Comparison of ENCODE assay signal across 11 mouse cellular contexts in the genomic region with DNA sequence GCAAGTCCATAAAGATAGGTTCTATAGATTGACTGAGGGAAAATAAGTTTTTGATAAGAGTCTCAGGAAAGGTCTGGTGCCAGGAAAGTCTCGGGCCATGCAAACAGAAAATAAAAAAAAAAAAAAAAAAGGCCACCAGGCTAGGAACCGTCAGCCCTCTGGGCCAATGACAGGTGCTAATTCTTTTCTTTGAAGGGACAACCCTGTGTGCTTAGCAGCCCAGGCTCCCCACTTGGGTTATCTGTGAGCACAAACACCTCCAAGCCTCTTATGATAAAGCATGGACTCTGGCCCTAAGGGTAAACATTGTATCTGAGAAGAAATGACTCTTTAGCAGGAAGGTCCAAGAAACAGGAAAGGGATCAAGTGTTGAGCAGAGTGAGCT. TPM values are rescaled to one million over a fixed set of nuclear protein-coding genes. Genes with fewer than 3 reads are reported as not detected.
DNase-seq lines count a peak whose midpoint lies in the region; ATAC-seq and TF ChIP-seq lines count a peak whose summit lies in the region.
"Had no signal": no experiment of that assay in that cellular context is flagged by ENCODE, and none has a peak within 500 bp of the region (broad histone marks: within the 10 kb centered on the region; RNA-seq: fewer than 3 reads in every experiment).

No protein-coding gene starts in this region.

- peak overlapping the region; percentile 80 for H3K4me3 ChIP-seq in layer of hippocampus, adult 2 months
- peak overlapping the region; percentile 77 for H3K4me3 ChIP-seq in hindbrain, embryonic 13.5 days
- peak overlapping the region; percentile 74; the same call in 1 of the 2 replicates for H3K4me3 ChIP-seq in intestine, embryonic 15.5 days (replicated peaks)
- H3K4me3 ChIP-seq in neural tube, embryonic 14.5 days (ENCODE audit: low read depth, low read length), result peak overlapping the region; percentile 79; the same call in 1 of the 2 replicates

- no peak for DNase-seq in layer of hippocampus, adult 2 months (ENCODE audit: low spot score in 2 of 2)
- DNase-seq in layer of hippocampus, adult 9-11 months, result no peak
- no peak for DNase-seq in spleen, postnatal 10 days (ENCODE audit: low spot score in 2 of 2)
- DNase-seq: kidney, adult 18-20 months; spleen, adult 18-20 months; thymus, postnatal 4 days had no signal

- H3K9ac ChIP-seq in hindbrain, embryonic 13.5 days, result peak overlapping the region; percentile 94; the same call in 1 of the 2 replicates
- no peak overlapping the region for H3K9ac ChIP-seq in intestine, embryonic 15.5 days
- H3K9ac ChIP-seq in neural tube, embryonic 14.5 days (replicated peaks; ENCODE audit: low read depth, low read length), result peak overlapping the region; percentile 92; the same call in 1 of the 2 replicates

- H3K9me3 ChIP-seq in hindbrain, embryonic 13.5 days, result no peaks in the 10 kb centered on the region
- no peaks in the 10 kb centered on the region for H3K9me3 ChIP-seq in intestine, embryonic 15.5 days
- H3K9me3 ChIP-seq in neural tube, embryonic 14.5 days (ENCODE audit: control insufficient read depth, low read length), result no peaks in the 10 kb centered on the region

- TF ChIP-seq CTCF in layer of hippocampus, adult 2 months (conservative IDR thresholded peaks at IDR 0.05), result no peak

- H3K4me1 ChIP-seq in hindbrain, embryonic 13.5 days (replicated peaks), result peaks cover 33% of the 10 kb centered on the region
- no peaks in the 10 kb centered on the region for H3K4me1 ChIP-seq in intestine, embryonic 15.5 days (replicated peaks)
- peaks cover 15% of the 10 kb centered on the region; the same call in 1 of the 2 replicates for H3K4me1 ChIP-seq in neural tube, embryonic 14.5 days (ENCODE audit: control insufficient read depth, insufficient read depth, low read length)

- no peak for ATAC-seq in hindbrain, embryonic 13.5 days (ENCODE audit: low FRiP score)
- ATAC-seq in intestine, embryonic 15.5 days, result peak; percentile 88
- ATAC-seq in neural tube, embryonic 14.5 days (ENCODE audit: low read depth), result no peak
- no peak for ATAC-seq in frontal cortex, adult (ENCODE audit: low TSS enrichment)

- H3K27ac ChIP-seq in layer of hippocampus, adult 2 months, result no peak overlapping the region
- H3K27ac ChIP-seq in hindbrain, embryonic 13.5 days, result 0 out of 2 replicates have a peak overlapping the region, but pooled peaks have one; percentile 94
- peak overlapping the region; percentile 81 for H3K27ac ChIP-seq in intestine, embryonic 15.5 days
- no peak overlapping the region for H3K27ac ChIP-seq in neural tube, embryonic 14.5 days (ENCODE audit: low read depth, low read length)
- H3K27ac ChIP-seq: macrophage had no signal

- 63% methylated on average over 2 of the region's 2 CpGs for WGBS in hindbrain, embryonic 13.5 days
- 30% methylated on average over 2 of the region's 2 CpGs for WGBS in intestine, embryonic 15.5 days
- 29% methylated on average over 2 of the region's 2 CpGs for WGBS in neural tube, embryonic 14.5 days

- peaks cover 36% of the 10 kb centered on the region for H3K27me3 ChIP-seq in hindbrain, embryonic 13.5 days
- H3K27me3 ChIP-seq in intestine, embryonic 15.5 days (replicated peaks), result 0 out of 2 replicates have a peak, but pooled peaks cover 2% of the 10 kb centered on the region
- H3K27me3 ChIP-seq in neural tube, embryonic 14.5 days (ENCODE audit: control insufficient read depth, insufficient read depth, low read length), result peaks cover 2% of the 10 kb centered on the region; the same call in 1 of the 2 replicates

- H3K36me3 ChIP-seq in hindbrain, embryonic 13.5 days, result peaks cover 6% of the 10 kb centered on the region; the same call in 1 of the 2 replicates
- no peaks in the 10 kb centered on the region for H3K36me3 ChIP-seq in intestine, embryonic 15.5 days
- H3K36me3 ChIP-seq in neural tube, embryonic 14.5 days (ENCODE audit: control insufficient read depth, insufficient read depth, low read length), result no peaks in the 10 kb centered on the region

- peak overlapping the region; percentile 87 for H3K4me2 ChIP-seq in hindbrain, embryonic 13.5 days
- peak overlapping the region; percentile 91 for H3K4me2 ChIP-seq in intestine, embryonic 15.5 days (replicated peaks)
- peak overlapping the region; percentile 67 for H3K4me2 ChIP-seq in neural tube, embryonic 14.5 days (ENCODE audit: low read depth, low read length)

RNA-seq across cellular contexts. Expression of a gene that starts 18.4 kb away (rescaled TPM):
- total RNA-seq in layer of hippocampus, adult 2 months (2021), result 10 to 100 TPM; 45.3 to 46.9 TPM
- polyA plus RNA-seq in hindbrain, embryonic 13.5 days (2015; fragmentation: Nextera tagmentation; extraction: Ambion mirVana), result 33.6 and 34.8 TPM in 2 replicates
- 7.0 and 9.2 TPM in 2 replicates for polyA plus RNA-seq in intestine, embryonic 15.5 days (2015; fragmentation: Nextera tagmentation; extraction: Ambion mirVana)
- 50.0 and 51.5 TPM in 2 replicates for polyA plus RNA-seq in neural tube, embryonic 14.5 days (2014; fragmentation: Nextera tagmentation; extraction: Ambion mirVana)

Comparison
In these comparisons a context has a peak if more than half of its experiments do, and no peak if none do; other contexts are left out.
1. H3K27ac ChIP-seq: peak in hindbrain, embryonic 13.5 days (single experiment) and intestine, embryonic 15.5 days (single experiment); none in layer of hippocampus, adult 2 months (single experiment) and neural tube, embryonic 14.5 days (single experiment).
2. Peak in every context shown above with its lines, with median percentiles within 50 percentile points of each other: H3K4me3 ChIP-seq and H3K4me2 ChIP-seq.